Mouse (Mus musculus) heart, adult 2 months (tissue): ENCODE results near the gene Islr2. TPM values are rescaled to one million over a fixed set of nuclear protein-coding genes. Genes with fewer than 3 reads are reported as not detected.

Experiments used
- DNase-seq, 2 experiments: peaks; one replicate each; pipeline ENCODE4 v3.0.0; 2021
- H3K27ac ChIP-seq: fragments of 200-600 bp; 2 replicates; pipeline ENCODE4 v1.8.1; 2022
- H3K27me3 ChIP-seq: fragments of 200-500 bp; 2 replicates; pipeline ENCODE4 v1.6.1; 2012; ENCODE audit warnings: mild to moderate bottlenecking, low read length, inconsistent platforms, mixed read lengths; ENCODE audit not compliant: control insufficient read depth, insufficient read depth
- H3K36me3 ChIP-seq: fragments of 200-500 bp; 2 replicates; pipeline ENCODE4 v1.6.1; 2012; ENCODE audit warnings: low read length, inconsistent platforms; ENCODE audit not compliant: control insufficient read depth, insufficient read depth
- H3K4me1 ChIP-seq: fragments of 200-500 bp; 2 replicates; pipeline ENCODE4 v1.6.1; 2011; ENCODE audit warnings: low read length; ENCODE audit not compliant: control insufficient read depth, insufficient read depth
- H3K4me3 ChIP-seq: fragments of 200-600 bp; 2 replicates; pipeline ENCODE4 v1.8.1; 2022
- H3K79me2 ChIP-seq: fragments of 200-500 bp; replicated peaks from 2 replicates; pipeline ENCODE4 v1.6.1; 2012; ENCODE audit warnings: mild to moderate bottlenecking, inconsistent platforms, low read length, moderate library complexity, mixed read lengths; ENCODE audit not compliant: control insufficient read depth, insufficient read depth
- H3K9ac ChIP-seq: fragments of 200-500 bp; 2 replicates; pipeline ENCODE4 v1.6.1; 2012; ENCODE audit warnings: low read depth, mild to moderate bottlenecking, control low read depth, inconsistent platforms, low read length, mixed read lengths
- CTCF ChIP-seq: fragments of 200-600 bp; IDR thresholded peaks from 2 replicates; pipeline ENCODE4 v1.8.1; 2022; ENCODE audit warnings: antibody characterized with exemption, mild to moderate bottlenecking, moderate library complexity
- EP300 ChIP-seq: fragments of 200-500 bp; IDR thresholded peaks from 2 replicates; pipeline ENCODE4 v1.6.1; 2011; ENCODE audit warnings: low read depth, low read length, control low read depth; ENCODE audit not compliant: insufficient read depth
- POLR2A ChIP-seq: fragments of 200-500 bp; IDR thresholded peaks from 2 replicates; pipeline ENCODE4 v1.6.1; 2011; ENCODE audit warnings: mild to moderate bottlenecking, low read depth, low read length, control low read depth; ENCODE audit not compliant: insufficient read depth
- WGBS: fragments of 180-500 bp; shearing (Covaris S2); methylation state at CpG from one replicate; pipeline ENCODE4 v1.1.7; 2018; 5-methylcytosine and 5-hydroxymethylcytosine counted together
- intact Hi-C: fragments of 180-260 bp; cut with DNase I; formaldehyde crosslinking; loops from one replicate; pipeline ENCODE4 v1.15.1; 2025
- polyA plus RNA-seq: library from polyadenylated mRNA; depleted of rRNA; stranded (reverse); fragments of >200 nt; gene quantifications from 2 replicates; pipeline ENCODE4 v1.2.3, GENCODE M21; 2012
- total RNA-seq, 2 experiments: library from RNA; stranded (reverse); gene quantifications; 2 replicates each; pipeline ENCODE4 v1.2.3; 2021

Islr2 gene
- total and polyA plus RNA-seq, 3 experiments, result 0.57 to 0.96 (median 0.61) TPM

- Histone ChIP-seq H3K4me1 (no peaks in the 10 kb centered on the region), H3K27me3 (peaks cover 20% of the 10 kb centered on the region), H3K9ac (no peak overlapping the region), H3K27ac (no peak overlapping the region), H3K79me2 (no peaks in the 10 kb centered on the region), H3K4me3 (no peak overlapping the region), H3K36me3 (no peaks in the 10 kb centered on the region)
- intact Hi-C loops, result no loop called here
- TF ChIP-seq EP300, result no peak
- no peak for TF ChIP-seq CTCF
- no peak for TF ChIP-seq POLR2A
- 40% methylated on average over 1 of the region's 1 CpGs for WGBS
- DNase-seq, result no peak
Observed at GRCm38 (mm10) chr9:58195671-58196070, 8.4 kb downstream of the Islr2 start.

GRCm38 (mm10) chr9:58194222-58194621 lies 9.9 kb downstream of the Islr2 start:
- 64% methylated on average over 9 of the region's 9 CpGs for WGBS
- intact Hi-C loops, result no loop called here
- no peak for TF ChIP-seq POLR2A

GRCm38 (mm10) chr9:58184456-58184855 lies 19.7 kb downstream of the Islr2 start:
- no peak for DNase-seq
- Histone ChIP-seq H3K9ac (no peak overlapping the region), H3K27ac (no peak overlapping the region), H3K79me2 (no peaks in the 10 kb centered on the region), H3K36me3 (no peaks in the 10 kb centered on the region), H3K4me3 (no peak overlapping the region), H3K27me3 (0 out of 2 replicates have a peak, but pooled peaks cover 1% of the 10 kb centered on the region), H3K4me1 (no peaks in the 10 kb centered on the region)
- intact Hi-C loops, result no loop called here
- 80% methylated on average over 6 of the region's 6 CpGs for WGBS
- TF ChIP-seq EP300 (no peak), POLR2A (no peak), CTCF (no peak)

More at GRCm38 (mm10) chr9:58194222-58194621, 9.9 kb downstream of the Islr2 start:
- Histone ChIP-seq H3K36me3 (no peaks in the 10 kb centered on the region), H3K79me2 (no peaks in the 10 kb centered on the region), H3K4me1 (no peaks in the 10 kb centered on the region), H3K9ac (no peak overlapping the region), H3K27me3 (peaks cover 19% of the 10 kb centered on the region), H3K27ac (no peak overlapping the region), H3K4me3 (no peak overlapping the region)
- no peak for DNase-seq

GRCm38 (mm10) chr9:58179390-58179789 lies 24.7 kb downstream of the Islr2 start:
- DNase-seq, result no peak
- no peak overlapping the region for H3K9ac ChIP-seq
- no peaks in the 10 kb centered on the region for H3K36me3 ChIP-seq
- no peaks in the 10 kb centered on the region for H3K79me2 ChIP-seq
- no peak overlapping the region for H3K4me3 ChIP-seq
- no peaks in the 10 kb centered on the region for H3K4me1 ChIP-seq
- H3K27ac ChIP-seq, result no peak overlapping the region
- no peaks in the 10 kb centered on the region for H3K27me3 ChIP-seq
- TF ChIP-seq CTCF, result no peak
- TF ChIP-seq EP300, result no peak
- TF ChIP-seq POLR2A, result no peak
- 93% methylated on average over 2 of the region's 2 CpGs for WGBS
- intact Hi-C loops, result no loop called here

GRCm38 (mm10) chr9:58177165-58177564 lies 27.0 kb downstream of the Islr2 start:
- H3K27ac ChIP-seq, result no peak overlapping the region
- intact Hi-C loops, result no loop called here
- H3K9ac ChIP-seq, result no peak overlapping the region
- no peaks in the 10 kb centered on the region for H3K36me3 ChIP-seq
- 71% methylated on average over 4 of the region's 4 CpGs for WGBS
- no peaks in the 10 kb centered on the region for H3K4me1 ChIP-seq
- TF ChIP-seq EP300 (no peak), POLR2A (no peak), CTCF (no peak)
- no peak overlapping the region for H3K4me3 ChIP-seq
- no peak for DNase-seq
- no peaks in the 10 kb centered on the region for H3K79me2 ChIP-seq
- no peaks in the 10 kb centered on the region for H3K27me3 ChIP-seq

GRCm38 (mm10) chr9:58175745-58176487 lies 28.2 kb downstream of the Islr2 start:
- Histone ChIP-seq H3K9ac (no peak overlapping the region), H3K4me3 (no peak overlapping the region), H3K79me2 (no peaks in the 10 kb centered on the region), H3K4me1 (no peaks in the 10 kb centered on the region), H3K27ac (no peak overlapping the region), H3K27me3 (no peaks in the 10 kb centered on the region), H3K36me3 (no peaks in the 10 kb centered on the region)
- 58% methylated on average over 5 of the region's 5 CpGs for WGBS
- no peak for DNase-seq
- intact Hi-C loops, result no loop called here
- TF ChIP-seq CTCF (no peak), POLR2A (no peak), EP300 (no peak)
